Mouse (Mus musculus) liver, embryonic 16.5 days (tissue): ENCODE measurements at regions not wholly inside any gene's neighbourhood (a gene's known extent, or its start where the extent isn't known, plus 50 kb on each side); places are given as distances from the start of the nearest gene placed in this dataset.

Source experiments
- ATAC-seq: fragments of 200-750 bp; cut with Nextera tagmentation; 2 replicates; pipeline ENCODE4 v1.8.0; 2017; ENCODE audit warnings: low read depth, mild to moderate bottlenecking, moderate number of reproducible peaks, moderate library complexity
- H3K27ac ChIP-seq: fragments of 300-500 bp; sonication (generic); 2 replicates; pipeline ENCODE4 v1.5.1; 2014; ENCODE audit warnings: mild to moderate bottlenecking, low read length
- H3K27me3 ChIP-seq: fragments of 300-500 bp; sonication (generic); 2 replicates; pipeline ENCODE4 v1.6.1; 2014; ENCODE audit warnings: low read depth, low read length, mixed read lengths; ENCODE audit not compliant: control insufficient read depth, insufficient read depth
- H3K36me3 ChIP-seq: fragments of 300-500 bp; sonication (generic); 2 replicates; pipeline ENCODE4 v1.6.1; 2014; ENCODE audit warnings: mild to moderate bottlenecking; ENCODE audit not compliant: control insufficient read depth, insufficient read depth
- H3K4me1 ChIP-seq: fragments of 300-500 bp; sonication (generic); 2 replicates; pipeline ENCODE4 v1.6.1; 2014; ENCODE audit warnings: low read depth, low read length, mixed read lengths; ENCODE audit not compliant: control insufficient read depth
- H3K4me2 ChIP-seq: fragments of 300-500 bp; sonication (generic); 2 replicates; pipeline ENCODE4 v1.6.1; 2014; ENCODE audit warnings: low read depth, low read length, mixed read lengths
- H3K4me3 ChIP-seq: fragments of 300-500 bp; sonication (generic); 2 replicates; pipeline ENCODE4 v1.5.1; 2014; ENCODE audit warnings: low read depth, mild to moderate bottlenecking, low read length
- H3K9ac ChIP-seq: fragments of 300-500 bp; sonication (generic); 2 replicates; pipeline ENCODE4 v1.6.1; 2014; ENCODE audit warnings: low read depth, low read length
- H3K9me3 ChIP-seq: fragments of 300-500 bp; sonication (generic); replicated peaks from 2 replicates; pipeline ENCODE4 v1.6.1; 2016; ENCODE audit warnings: low read length; ENCODE audit not compliant: control insufficient read depth
- WGBS: fragments of 180-500 bp; shearing (Covaris S2); extraction: QIAGEN DNeasy Blood & Tissue Kit; methylation state at CpG from one replicate; pipeline ENCODE4 v1.1.7; 2014; ENCODE audit not compliant: insufficient replicate concordance; 5-methylcytosine and 5-hydroxymethylcytosine counted together

- H3K4me2 ChIP-seq: peak overlapping the region; percentile 36
- WGBS: 30% methylated on average over 10 of the region's 10 CpGs
- H3K27ac ChIP-seq: peak overlapping the region; percentile 71; the same call in 1 of the 2 replicates
- H3K9ac ChIP-seq: no peak overlapping the region
- no peaks in the 10 kb centered on the region for H3K27me3 ChIP-seq
- no peaks in the 10 kb centered on the region for H3K36me3 ChIP-seq
- H3K4me1 ChIP-seq: peaks cover 12% of the 10 kb centered on the region
- H3K4me3 ChIP-seq: no peak overlapping the region
- ATAC-seq: peak; percentile 98
- H3K9me3 ChIP-seq: no peaks in the 10 kb centered on the region
These were observed 208.5 kb upstream of the Pfn2 start for GRCm38 (mm10) chr3:58056191-58057063.

DNA sequence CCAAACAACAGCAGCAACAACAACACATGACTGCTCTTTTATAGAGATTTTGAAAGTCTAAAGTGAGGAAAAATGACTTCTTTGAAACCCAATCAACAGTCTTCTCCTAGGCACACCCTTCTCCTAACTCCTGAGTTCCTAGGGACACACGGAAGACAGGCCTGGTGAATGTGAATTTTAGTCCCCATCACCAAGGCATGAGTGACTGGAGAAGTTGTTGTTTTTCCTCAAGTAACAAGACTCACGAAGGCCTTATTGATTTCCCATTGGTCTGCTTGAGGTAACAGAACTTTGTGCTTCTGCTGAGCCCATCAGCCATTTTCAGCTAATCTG lies 209.2 kb upstream of the Pfn2 start:
- 0 out of 2 replicates have a peak, but pooled peaks have one; percentile 1 for ATAC-seq
- Histone ChIP-seq H3K4me3 (no peak overlapping the region), H3K36me3 (no peaks in the 10 kb centered on the region), H3K9ac (no peak overlapping the region), H3K27me3 (no peaks in the 10 kb centered on the region), H3K4me1 (peaks cover 12% of the 10 kb centered on the region), H3K27ac (peak overlapping the region; percentile 71; the same call in 1 of the 2 replicates), H3K9me3 (no peaks in the 10 kb centered on the region), H3K4me2 (peak overlapping the region; percentile 36)
- WGBS: 44% methylated on average over 2 of the region's 2 CpGs

DNA sequence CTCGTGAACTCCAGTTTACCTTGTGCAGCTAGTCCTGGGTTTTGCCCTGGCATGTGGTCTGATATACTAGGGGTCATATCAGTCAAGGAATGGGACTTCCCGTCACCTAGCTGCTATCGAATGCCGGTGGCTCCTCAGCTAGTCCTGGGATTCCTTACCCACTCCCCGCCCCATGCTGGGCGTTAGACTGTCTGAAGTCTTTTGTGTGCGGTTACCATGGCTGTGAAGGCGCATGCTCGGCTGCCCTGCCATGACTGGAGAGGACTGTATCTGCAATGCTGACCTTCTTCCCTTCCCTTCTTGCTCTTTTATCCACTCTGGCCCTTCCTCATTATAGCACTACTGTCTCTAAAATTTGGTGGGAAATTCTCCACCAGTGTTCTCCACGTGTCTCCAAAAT lies 210.3 kb upstream of the Pfn2 start:
- ATAC-seq: no peak
- H3K27me3 ChIP-seq: no peaks in the 10 kb centered on the region
- no peak overlapping the region for H3K4me3 ChIP-seq
- H3K9me3 ChIP-seq: no peaks in the 10 kb centered on the region
- H3K4me2 ChIP-seq: no peak overlapping the region
- peaks cover 12% of the 10 kb centered on the region for H3K4me1 ChIP-seq
- H3K9ac ChIP-seq: no peak overlapping the region
- 70% methylated on average over 10 of the region's 10 CpGs for WGBS
- no peak overlapping the region for H3K27ac ChIP-seq
- no peaks in the 10 kb centered on the region for H3K36me3 ChIP-seq

DNA sequence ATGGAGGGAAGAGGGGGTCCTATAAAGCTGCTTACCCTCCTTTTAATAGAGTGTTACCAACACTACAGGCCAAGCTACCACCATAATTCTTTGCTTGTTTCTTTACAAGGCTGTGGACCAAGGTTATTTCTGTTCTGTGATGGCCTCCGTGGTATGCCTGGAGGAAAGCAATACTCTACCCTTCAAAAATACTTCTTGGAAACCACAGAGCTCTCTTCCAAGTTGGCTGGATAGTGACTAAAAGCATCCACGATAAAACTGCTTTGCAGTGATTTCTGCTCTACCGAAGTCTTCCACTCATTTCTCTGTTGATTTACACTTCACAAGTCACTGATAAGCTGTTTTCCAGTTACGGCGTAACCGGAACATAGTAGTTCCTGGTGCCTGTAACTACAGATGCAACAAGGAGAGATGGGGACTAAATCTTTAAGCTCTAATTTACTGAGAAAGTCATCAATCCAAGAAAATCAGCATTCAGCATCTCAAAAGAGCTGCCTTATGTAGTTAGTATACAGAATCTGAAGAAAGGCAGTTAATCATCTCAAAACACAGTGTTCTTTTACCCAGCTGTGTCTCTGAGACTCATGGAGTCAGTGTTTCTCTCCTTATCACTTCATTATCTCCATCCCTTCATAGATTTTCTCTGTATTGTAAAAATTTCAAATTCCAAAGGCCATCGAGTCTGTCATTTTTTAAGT lies 216.1 kb upstream of the Pfn2 start:
- H3K4me3 ChIP-seq: no peak overlapping the region
- ATAC-seq: no peak
- H3K9me3 ChIP-seq: no peaks in the 10 kb centered on the region
- no peaks in the 10 kb centered on the region for H3K27me3 ChIP-seq
- 71% methylated on average over 7 of the region's 7 CpGs for WGBS
- H3K27ac ChIP-seq: no peak overlapping the region
- H3K36me3 ChIP-seq: no peaks in the 10 kb centered on the region
- no peak overlapping the region for H3K9ac ChIP-seq
- no peaks in the 10 kb centered on the region for H3K4me1 ChIP-seq
- H3K4me2 ChIP-seq: no peak overlapping the region

DNA sequence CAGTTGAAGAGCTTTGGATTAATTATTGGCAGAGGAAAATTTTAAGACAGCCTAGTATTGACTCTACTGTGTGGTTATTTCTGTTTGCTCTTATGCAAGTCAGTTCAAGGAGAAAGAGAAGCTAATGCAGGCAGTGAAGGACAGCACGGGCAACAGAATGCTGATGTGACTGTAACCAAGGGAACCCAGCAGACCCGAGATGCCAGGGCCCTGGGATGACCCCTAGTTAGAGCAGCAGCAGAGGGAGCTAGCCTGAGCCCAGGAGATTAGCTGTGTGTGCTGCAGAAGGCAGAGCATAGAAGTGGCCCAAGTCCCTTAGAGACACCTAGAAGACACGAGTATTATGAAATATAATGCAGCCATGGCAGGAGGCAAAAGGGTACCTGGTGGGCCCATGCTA lies 223.7 kb upstream of the Pfn2 start:
- H3K27ac ChIP-seq: no peak overlapping the region
- H3K4me3 ChIP-seq: no peak overlapping the region
- H3K9ac ChIP-seq: no peak overlapping the region
- H3K4me1 ChIP-seq: no peaks in the 10 kb centered on the region
- no peaks in the 10 kb centered on the region for H3K36me3 ChIP-seq
- H3K4me2 ChIP-seq: no peak overlapping the region
- WGBS: 31% methylated on average over 3 of the region's 3 CpGs
- no peaks in the 10 kb centered on the region for H3K9me3 ChIP-seq
- H3K27me3 ChIP-seq: no peaks in the 10 kb centered on the region
- ATAC-seq: no peak

GRCm38 (mm10) chr3:58072230-58072839 lies 224.5 kb upstream of the Pfn2 start:
- 70% methylated on average over 5 of the region's 5 CpGs for WGBS
- Histone ChIP-seq H3K27me3 (no peaks in the 10 kb centered on the region), H3K4me2 (no peak overlapping the region), H3K36me3 (no peaks in the 10 kb centered on the region), H3K4me1 (no peaks in the 10 kb centered on the region), H3K9me3 (no peaks in the 10 kb centered on the region), H3K27ac (no peak overlapping the region), H3K9ac (no peak overlapping the region), H3K4me3 (no peak overlapping the region)
- ATAC-seq: no peak

GRCm38 (mm10) chr3:58089344-58090139 lies 241.7 kb upstream of the Pfn2 start:
- Histone ChIP-seq H3K27me3 (no peaks in the 10 kb centered on the region), H3K4me1 (no peaks in the 10 kb centered on the region), H3K36me3 (no peaks in the 10 kb centered on the region), H3K4me2 (no peak overlapping the region), H3K4me3 (no peak overlapping the region), H3K9me3 (no peaks in the 10 kb centered on the region), H3K27ac (no peak overlapping the region), H3K9ac (no peak overlapping the region)
- 73% methylated on average over 24 of the region's 24 CpGs for WGBS
- ATAC-seq: no peak

DNA sequence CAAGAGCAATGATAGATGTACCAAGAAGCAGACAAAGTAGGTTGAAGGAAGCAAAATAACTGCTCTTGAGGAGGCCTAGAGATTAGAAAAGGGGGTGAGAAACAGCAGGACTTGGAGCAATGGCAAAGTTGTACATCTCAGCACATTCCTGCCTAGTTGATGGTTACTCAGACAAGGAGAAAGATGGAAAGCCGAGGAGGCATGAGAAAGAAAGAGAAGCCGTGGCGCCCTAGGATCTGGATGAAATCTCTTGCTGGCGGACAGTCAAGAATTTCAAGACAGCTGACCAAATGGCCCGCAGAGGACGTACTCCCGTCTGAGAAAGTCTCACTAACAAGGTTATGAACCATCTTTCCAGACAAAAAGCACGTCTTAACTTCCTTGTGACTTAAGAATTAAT lies 242.5 kb upstream of the Pfn2 start:
- H3K4me1 ChIP-seq: no peaks in the 10 kb centered on the region
- H3K27me3 ChIP-seq: no peaks in the 10 kb centered on the region
- no peak for ATAC-seq
- no peak overlapping the region for H3K27ac ChIP-seq
- no peaks in the 10 kb centered on the region for H3K36me3 ChIP-seq
- no peaks in the 10 kb centered on the region for H3K9me3 ChIP-seq
- no peak overlapping the region for H3K4me3 ChIP-seq
- H3K4me2 ChIP-seq: no peak overlapping the region
- 69% methylated on average over 8 of the region's 8 CpGs for WGBS
- no peak overlapping the region for H3K9ac ChIP-seq
